Mouse (Mus musculus) adrenal gland, adult 18-20 months (tissue): Measurements from ENCODE around the gene Fuom. TPM values are rescaled to one million over a fixed set of nuclear protein-coding genes. Genes with fewer than 3 reads are reported as not detected.
A peak's percentile ranks its signal among the peaks of the same experiment; 100 is the strongest.
"Not testable (repeated sequence)": the region's sequence is repeated elsewhere in the genome, so short reads cannot be mapped to it uniquely, and the experiment has no call there.

Source experiments
- DNase-seq, 2 experiments: peaks; one replicate each; pipeline ENCODE4 v3.0.0; 2021 to 2022; ENCODE audit warnings: low spot score in 2 of 2
- long read RNA-seq, 2 experiments: library from polyadenylated mRNA; stranded (forward); transcript quantifications; one replicate each; pipeline ENCODE4 v2.0.0; 2021
- total RNA-seq, 2 experiments: library from RNA; stranded (reverse); gene quantifications; 1 replicate in 1 of 2; 2 replicates in 1 of 2; pipeline ENCODE4 v1.2.3; 2021

Gene Fuom
- total RNA-seq = 10 to 100 TPM; 55.7 to 64.0 TPM
- long read RNA-seq, experiment 1, transcript Fuom-201 (6 exons, 685 nt) = major isoform, 5 of 8 reads
- long read RNA-seq, experiment 1, partial matches to known transcripts = 0 of 8 reads
- long read RNA-seq, experiment 1, other reads (novel, unspliced or antisense) = 2 of 8 reads
- long read RNA-seq, experiment 2, transcript Fuom-201 (6 exons, 685 nt) = major isoform, 40 of 57 reads
- long read RNA-seq, experiment 2, partial matches to known transcripts = 2 of 57 reads
- long read RNA-seq, experiment 2, other reads (novel, unspliced or antisense) = 9 of 57 reads

GRCm38 (mm10) chr7:140101993-140102860 lies at the start of gene Fuom:
Gene Fuom, minus strand, starts transcription at chr7:140102441.
- DNase-seq = peak; percentile 85 to 89

- no peak for DNase-seq
Measured at GRCm38 (mm10) chr7:140144550-140144949, 42.3 kb upstream of the Fuom start.

- DNase-seq = peak; percentile 57 to 64
Measured at GRCm38 (mm10) chr7:140141350-140141749, 39.1 kb upstream of the Fuom start.

GRCm38 (mm10) chr7:140138021-140138310 lies 35.7 kb upstream of the Fuom start:
- no peak for DNase-seq

- DNase-seq = peak; percentile 99
Measured at GRCm38 (mm10) chr7:140137135-140138020, 35.1 kb upstream of the Fuom start, which contains the start of gene Mtg1. Gene Mtg1, plus strand, starts transcription at chr7:140137564.

GRCm38 (mm10) chr7:140135106-140135770 lies 33.0 kb upstream of the Fuom start:
- no peak for DNase-seq

- not testable (repeated sequence) for DNase-seq
Measured at GRCm38 (mm10) chr7:140134033-140134432, 31.8 kb upstream of the Fuom start.

- not testable (repeated sequence) for DNase-seq
Measured at GRCm38 (mm10) chr7:140132184-140132583, 29.9 kb upstream of the Fuom start.

- DNase-seq = no peak
Measured at GRCm38 (mm10) chr7:140127911-140128310, 25.7 kb upstream of the Fuom start.

- no peak for DNase-seq
Measured at GRCm38 (mm10) chr7:140126934-140127333, 24.7 kb upstream of the Fuom start.

GRCm38 (mm10) chr7:140126022-140126350 lies 23.7 kb upstream of the Fuom start:
- no peak for DNase-seq

GRCm38 (mm10) chr7:140125278-140126021 lies 23.2 kb upstream of the Fuom start:
- peak; percentile 91 to 92 for DNase-seq

- no peak for DNase-seq
Measured at GRCm38 (mm10) chr7:140124382-140124781, 22.1 kb upstream of the Fuom start.

GRCm38 (mm10) chr7:140122765-140123164 lies 20.5 kb upstream of the Fuom start:
- DNase-seq = no peak

GRCm38 (mm10) chr7:140121338-140121910 lies 19.2 kb upstream of the Fuom start:
- no peak for DNase-seq

- no peak for DNase-seq
Measured at GRCm38 (mm10) chr7:140120484-140120883, 18.2 kb upstream of the Fuom start.

GRCm38 (mm10) chr7:140116329-140117054 lies 14.3 kb upstream of the Fuom start, which contains the start of gene Echs1:
Gene Echs1, minus strand, starts transcription at chr7:140116476.
- peak; percentile 86 for DNase-seq

- DNase-seq = peak in 1 of 2 experiments; percentile 55
Measured at GRCm38 (mm10) chr7:140115583-140116328, 13.5 kb upstream of the Fuom start, which contains the start of gene Paox. Gene Paox, plus strand, starts transcription at chr7:140115799.
